Mouse (Mus musculus): Measurements from ENCODE around the gene Sla2. TPM values are rescaled to one million over a fixed set of nuclear protein-coding genes. Genes with fewer than 3 reads are reported as not detected.

The Sla2 gene
- 29.3 TPM for total RNA-seq (2023)

GRCm38 (mm10) chr2:156887017-156887416 is at the start of gene Sla2:
Gene Sla2 (minus strand): TSS chr2:156887192.

GRCm38 (mm10) chr2:156862772-156863486 is 24.1 kb downstream of the Sla2 start, which contains the start of gene Rab5if:
Gene Rab5if (plus strand): TSS chr2:156863128.

GRCm38 (mm10) chr2:156857835-156858234 is 29.2 kb downstream of the Sla2 start, which contains the start of gene 4930518I15Rik:
Gene 4930518I15Rik (minus strand): TSS chr2:156857946.

GRCm38 (mm10) chr2:156839319-156840191 is 47.4 kb downstream of the Sla2 start, which contains the start of gene Tgif2:
Gene Tgif2 (plus strand): TSS chr2:156840007.

Other genes starting within 250 kb of the Sla2 start
- gene Myl9, start 111.8 kb downstream of the Sla2 start, total RNA-seq (2023) = 2.3 TPM
- 70.1 TPM for gene Tgif2, start 47.2 kb downstream of the Sla2 start, total RNA-seq (2023)
- 4.4 TPM for gene 4930518I15Rik, start 29.2 kb downstream of the Sla2 start, total RNA-seq (2023)
- gene Rab5if, start 24.1 kb downstream of the Sla2 start, total RNA-seq (2023) = 61.3 TPM
- 91.7 TPM for gene Ndrg3, start 104.9 kb upstream of the Sla2 start, total RNA-seq (2023)
- gene Dsn1, start 120.0 kb upstream of the Sla2 start, total RNA-seq (2023) = 14.2 TPM
- gene Soga1, start 192.1 kb upstream of the Sla2 start, total RNA-seq (2023) = 0.68 TPM
- gene Tldc2, start 199.9 kb upstream of the Sla2 start, total RNA-seq (2023) = not detected
- 382 TPM for gene Samhd1, start 248.1 kb upstream of the Sla2 start, total RNA-seq (2023)

All from CD4-positive naive resting alpha-beta T cell, adult 57 days (primary cell).